Mouse (Mus musculus) adrenal gland, adult 18-20 months (tissue): ENCODE measurements around the gene AU021092. TPM values are rescaled to one million over a fixed set of nuclear protein-coding genes. Genes with fewer than 3 reads are reported as not detected.

Experiments
- DNase-seq, 2 experiments: peaks; one replicate each; pipeline ENCODE4 v3.0.0; 2021 to 2022; ENCODE audit warnings: low spot score in 2 of 2
- total RNA-seq, 2 experiments: library from RNA; stranded (reverse); gene quantifications; 1 replicate in 1 of 2; 2 replicates in 1 of 2; pipeline ENCODE4 v1.2.3; 2021

AU021092 gene
- total RNA-seq, 2 experiments from 2014 or later: 21.1 to 28.6 TPM

DNA sequence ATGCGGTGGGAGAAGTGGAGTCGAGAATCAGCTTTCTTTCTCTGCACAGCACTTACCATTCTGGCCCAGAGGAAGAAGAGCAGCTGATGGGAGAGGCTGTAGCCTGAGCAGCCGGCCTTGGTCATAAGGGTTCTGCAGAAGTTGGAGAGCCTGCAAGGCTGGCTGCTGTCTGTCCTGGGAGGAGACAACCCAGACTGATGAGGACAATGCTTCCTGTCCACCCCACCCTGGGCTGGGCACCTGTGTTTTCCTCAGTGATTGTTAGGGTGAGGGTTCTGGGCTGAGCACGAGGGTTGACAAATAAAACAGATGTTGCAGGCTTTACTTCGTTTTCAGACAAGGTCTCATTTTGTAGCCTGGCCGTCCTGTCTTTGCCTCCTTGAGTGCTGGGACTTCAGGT lies 5.4 kb downstream of the AU021092 start:
- DNase-seq: no peak

DNA sequence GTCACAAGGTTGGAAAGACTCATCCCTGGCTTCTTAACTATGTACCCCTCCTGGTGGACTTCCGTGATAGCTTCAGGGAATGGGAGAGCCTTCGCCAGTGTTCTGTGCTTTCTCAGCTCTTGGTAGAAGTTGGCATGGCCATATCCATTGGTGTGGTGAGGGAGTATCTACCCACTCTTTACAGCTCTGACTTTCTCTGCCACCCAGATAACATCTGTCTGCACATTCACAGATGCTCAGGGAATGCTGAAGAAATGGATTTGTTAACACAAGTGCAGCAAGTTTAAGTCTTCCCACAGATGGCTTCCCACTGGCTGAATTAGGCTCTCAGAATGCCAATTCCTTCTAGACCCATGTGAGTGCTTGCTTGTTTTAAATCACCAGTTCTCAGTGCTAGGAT lies 8.0 kb downstream of the AU021092 start:
- DNase-seq: no peak

DNA sequence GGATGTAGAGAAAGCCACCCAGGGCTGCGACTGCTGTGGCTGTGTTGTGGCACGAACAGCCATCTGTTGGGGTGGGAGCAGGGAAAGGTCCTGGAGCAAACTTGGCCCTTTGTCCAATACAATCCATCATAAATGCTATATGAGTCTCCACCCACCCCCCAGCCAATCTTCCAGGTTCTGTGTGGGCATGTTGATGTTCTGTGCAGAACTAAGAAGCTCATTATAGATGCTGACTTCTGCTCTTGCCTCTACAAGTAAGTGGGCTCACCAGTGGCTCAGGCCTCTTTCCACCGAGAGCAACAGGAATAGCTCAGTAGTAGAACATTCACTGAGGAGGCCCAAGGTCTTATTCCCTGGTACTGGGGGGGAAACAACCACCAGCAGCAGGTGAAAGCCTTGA lies 9.9 kb downstream of the AU021092 start:
- no peak for DNase-seq

DNA sequence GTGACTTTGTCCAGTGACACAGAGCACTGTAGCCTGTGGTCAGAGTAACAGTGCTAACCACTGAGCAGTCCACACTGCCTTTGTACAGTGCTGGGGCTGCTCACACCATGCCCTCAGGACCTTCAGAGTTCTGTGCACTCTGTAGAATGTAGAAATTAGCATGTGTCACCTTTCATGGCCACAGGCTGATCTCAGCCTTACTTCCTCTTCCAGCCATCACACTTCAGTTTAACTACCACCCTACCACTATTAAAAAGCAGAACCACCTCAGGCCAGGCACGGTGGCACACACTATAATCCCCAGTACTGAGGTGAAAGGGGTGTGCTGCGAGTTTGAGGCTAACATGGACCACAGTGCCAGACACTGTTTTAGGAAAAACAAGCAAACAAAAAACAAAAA lies 11.7 kb downstream of the AU021092 start:
- DNase-seq: no peak

DNA sequence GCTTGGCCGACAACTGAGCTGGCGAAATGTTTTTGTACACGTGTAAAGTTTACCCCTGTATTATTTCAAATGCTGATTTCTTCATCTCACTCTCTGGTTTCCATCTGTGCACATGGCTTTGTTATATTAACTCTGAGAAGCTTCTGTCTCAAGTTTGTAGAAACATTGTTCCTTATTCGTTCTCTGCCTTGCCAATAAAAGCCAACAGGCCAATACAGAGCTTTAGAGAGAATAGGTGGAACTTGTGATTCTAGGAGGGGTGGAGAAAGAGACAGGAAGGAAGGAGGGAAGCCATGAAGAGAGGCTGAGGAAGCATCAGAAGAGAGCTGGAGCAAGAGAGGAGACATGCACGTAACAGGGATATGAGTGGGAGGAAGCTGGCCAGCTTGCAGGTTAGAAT lies 16.0 kb downstream of the AU021092 start:
- no peak for DNase-seq

DNA sequence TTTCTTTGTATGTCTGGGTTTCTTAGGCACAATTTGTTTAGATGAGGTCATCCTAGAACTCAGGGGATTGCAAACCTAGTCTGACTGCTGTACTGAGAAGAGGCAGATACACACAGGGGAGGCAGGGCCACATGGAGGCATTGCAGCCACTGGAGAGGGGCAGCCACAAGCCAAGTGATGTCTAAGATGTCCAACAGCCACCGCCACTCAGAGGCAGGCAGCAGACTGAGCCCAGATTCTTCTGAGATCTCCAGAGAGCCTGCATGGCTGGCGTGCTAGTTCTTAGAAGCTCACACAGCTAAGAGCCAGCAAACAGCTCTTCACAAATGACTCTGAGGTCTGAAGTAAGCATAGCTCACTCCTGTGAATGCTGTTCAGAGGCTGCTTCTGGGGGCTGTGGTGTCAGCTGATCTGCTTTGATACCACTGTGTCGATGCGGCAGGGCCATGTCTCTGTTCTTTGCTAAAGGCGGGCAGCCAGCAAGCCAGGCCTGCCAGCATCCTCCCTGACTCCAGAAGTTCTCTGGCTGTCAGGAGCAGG lies 16.6 kb downstream of the AU021092 start:
- no peak for DNase-seq

DNA sequence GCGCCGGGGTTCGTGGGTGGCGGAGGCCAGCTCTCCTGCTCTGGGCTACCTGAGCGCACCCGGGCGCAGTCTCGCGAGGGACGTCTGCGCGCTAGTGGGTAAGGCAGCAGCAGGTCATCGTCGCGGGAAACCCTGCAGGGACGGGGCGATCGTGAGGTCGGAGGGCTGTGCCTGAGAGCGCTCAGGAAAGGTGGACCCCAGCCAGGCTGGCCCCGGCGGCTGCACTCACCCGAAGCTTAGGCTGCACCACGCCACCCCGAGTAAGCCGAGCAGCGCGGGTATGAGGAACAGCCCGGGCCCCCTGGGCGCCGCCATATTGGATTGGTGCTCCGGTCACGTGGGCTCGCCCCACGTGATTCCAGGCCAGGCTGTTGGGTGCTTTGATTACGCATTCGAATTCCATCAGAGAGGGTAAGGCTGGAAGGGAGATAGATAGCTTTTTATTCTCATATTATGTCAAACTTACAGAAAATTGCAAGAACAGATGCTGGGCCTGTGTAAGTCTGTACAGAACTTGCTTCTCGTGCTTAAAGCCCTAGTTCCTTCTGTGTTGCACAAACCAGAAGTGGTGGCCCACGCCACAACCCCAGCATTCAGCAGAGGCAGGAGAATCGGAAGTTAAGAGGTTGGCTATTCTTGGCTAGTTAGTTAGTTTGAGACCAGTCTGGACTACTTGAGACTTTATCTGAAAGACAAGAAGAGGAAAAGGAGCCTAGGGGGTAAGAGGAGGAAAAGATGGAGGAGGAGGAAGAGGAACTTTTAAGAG lies 18.2 kb downstream of the AU021092 start, which contains the start of gene Nagpa:
TSS of gene Nagpa (minus strand) at position 345 of the 766 bp plus-strand sequence.
- peak; percentile 72 to 76 for DNase-seq

DNA sequence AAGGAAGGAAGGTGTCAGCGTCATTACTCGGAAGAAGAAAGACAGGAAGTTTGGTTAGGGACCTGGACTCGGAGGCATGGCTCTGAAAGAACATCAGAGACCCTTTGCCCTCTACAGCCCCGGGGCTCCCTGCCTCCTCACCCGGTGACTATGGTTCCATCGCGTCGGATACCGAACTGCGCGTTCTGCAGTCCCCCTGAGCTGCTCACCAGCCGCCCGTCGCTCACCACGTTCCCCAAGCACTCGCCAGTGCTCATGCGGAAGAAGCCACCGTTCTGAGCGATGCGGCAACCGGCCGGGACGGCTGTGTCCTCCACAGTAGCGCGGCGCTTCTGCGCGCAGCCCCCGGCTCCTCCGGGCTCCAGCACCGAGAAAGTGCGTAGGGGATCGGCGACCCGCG lies 18.9 kb downstream of the AU021092 start:
- DNase-seq: peak in 1 of 2 experiments; percentile 39

DNA sequence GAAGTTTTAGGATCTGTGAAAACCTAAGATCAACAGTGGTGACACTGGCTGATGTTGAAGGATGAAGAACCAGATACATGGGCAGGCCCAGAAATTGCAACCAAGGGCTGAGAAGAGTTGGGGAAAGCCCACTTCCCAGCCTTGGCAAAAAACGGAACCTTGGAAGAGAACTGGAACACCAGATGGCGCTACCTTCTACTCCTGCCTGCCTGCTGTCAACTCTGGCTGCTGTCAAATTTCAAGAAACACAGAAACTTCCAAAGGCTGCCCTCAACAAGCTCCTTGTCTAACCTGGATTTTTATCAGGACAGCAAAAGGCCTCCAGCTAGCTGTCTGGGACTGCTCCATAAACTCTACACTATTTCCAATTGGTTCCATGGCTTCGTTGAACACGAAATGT lies 19.4 kb downstream of the AU021092 start:
- peak in 1 of 2 experiments; percentile 45 for DNase-seq

DNA sequence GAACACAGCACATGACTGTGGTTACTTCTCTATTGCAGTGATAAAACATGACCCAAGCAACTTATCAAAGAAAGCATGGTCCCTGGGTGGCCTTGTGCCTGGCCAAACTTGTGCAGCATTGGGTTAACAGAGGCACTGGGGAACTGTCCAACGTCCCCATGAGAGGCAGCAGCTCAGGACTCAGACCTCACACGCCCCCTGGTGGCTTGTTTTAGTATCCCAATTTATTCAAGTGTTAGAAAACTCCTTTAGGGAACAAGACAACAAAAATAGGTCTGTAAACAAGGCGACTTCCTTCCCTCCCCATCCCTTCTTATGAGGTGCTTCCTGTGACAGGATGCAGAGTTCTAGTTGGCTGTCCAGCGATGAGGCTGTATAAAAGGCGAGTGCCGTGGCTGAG lies 27.0 kb downstream of the AU021092 start:
- DNase-seq: peak; percentile 65 to 74

DNA sequence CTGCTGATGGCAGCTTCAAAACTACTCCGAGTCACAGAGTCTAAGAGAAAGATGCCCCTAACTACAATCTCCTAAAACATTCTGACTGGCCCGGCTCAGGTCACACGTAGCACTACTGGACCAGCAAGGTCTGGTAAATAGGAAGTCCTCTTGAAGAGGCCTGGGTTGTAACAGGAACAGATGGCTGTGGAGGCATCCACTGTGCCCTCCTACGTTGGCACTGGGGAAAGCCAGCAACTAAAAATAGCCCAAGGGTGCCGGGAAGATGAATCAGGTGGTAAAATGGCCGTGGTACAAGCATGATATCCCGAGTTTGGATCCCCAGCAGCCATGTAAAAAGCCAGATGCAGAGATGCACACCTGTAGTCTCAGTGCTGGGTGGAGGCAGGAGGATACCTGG lies 35.9 kb downstream of the AU021092 start:
- DNase-seq: peak in 1 of 2 experiments; percentile 10

DNA sequence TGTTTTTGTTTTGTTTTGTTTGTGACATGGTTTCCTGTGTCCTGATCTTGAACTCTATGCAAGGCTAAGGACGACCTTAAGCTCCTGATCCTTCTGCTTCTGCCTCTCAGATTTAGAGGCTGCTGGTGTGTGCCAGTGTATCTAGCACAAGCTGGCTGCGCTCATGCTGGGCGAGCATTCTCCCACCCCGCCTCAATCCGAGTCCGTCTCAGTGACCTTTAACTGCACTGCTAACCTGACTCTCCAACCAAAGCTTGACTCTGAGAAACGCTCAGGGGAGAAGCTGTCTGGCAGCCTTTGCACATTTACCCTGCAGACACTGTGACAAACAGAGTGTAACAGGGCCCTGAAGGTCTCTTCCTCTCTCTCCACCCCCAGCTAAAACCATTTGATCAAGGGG lies 36.4 kb downstream of the AU021092 start:
- peak in 1 of 2 experiments; percentile 25 for DNase-seq

DNA sequence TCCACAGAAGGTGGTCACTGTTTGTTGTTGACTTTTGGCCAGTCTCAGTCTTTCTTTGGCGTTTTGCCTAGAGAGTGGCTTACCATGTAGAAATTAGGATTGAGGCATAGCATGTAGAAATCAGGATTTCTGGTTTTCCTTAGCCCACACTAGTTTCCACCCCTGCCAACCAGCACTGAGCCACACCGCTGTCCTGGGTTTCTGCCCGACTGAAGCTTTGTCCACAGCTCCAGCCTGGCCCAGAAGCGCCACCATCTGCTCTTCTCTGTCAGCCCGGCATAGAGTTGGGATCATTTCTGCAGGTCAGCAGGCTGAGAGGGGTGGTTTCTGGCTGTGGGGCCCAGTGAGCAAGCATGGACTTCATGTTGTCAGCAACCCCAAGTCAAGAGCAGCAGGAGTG lies 37.1 kb downstream of the AU021092 start:
- no peak for DNase-seq

DNA sequence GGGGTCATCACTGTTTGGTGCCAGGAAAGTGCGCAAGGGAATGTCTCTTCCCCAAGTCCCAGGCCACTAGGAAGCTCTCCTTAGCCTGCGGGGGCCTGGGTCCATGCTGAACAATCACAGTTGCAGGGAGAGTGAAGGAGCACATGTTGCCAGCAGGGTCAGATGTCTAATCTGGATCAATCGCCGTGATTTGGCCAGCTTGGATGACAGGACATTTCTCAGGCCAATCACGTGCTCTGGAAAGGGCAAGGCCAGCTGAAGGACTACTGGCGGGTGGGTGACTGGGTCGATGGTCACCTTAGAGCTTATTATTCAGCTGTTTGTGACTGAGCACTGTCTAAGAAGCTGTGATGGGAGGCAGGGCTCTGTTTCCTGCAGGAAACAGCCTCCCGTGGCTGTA lies 38.0 kb downstream of the AU021092 start:
- DNase-seq: peak in 1 of 2 experiments; percentile 54

DNA sequence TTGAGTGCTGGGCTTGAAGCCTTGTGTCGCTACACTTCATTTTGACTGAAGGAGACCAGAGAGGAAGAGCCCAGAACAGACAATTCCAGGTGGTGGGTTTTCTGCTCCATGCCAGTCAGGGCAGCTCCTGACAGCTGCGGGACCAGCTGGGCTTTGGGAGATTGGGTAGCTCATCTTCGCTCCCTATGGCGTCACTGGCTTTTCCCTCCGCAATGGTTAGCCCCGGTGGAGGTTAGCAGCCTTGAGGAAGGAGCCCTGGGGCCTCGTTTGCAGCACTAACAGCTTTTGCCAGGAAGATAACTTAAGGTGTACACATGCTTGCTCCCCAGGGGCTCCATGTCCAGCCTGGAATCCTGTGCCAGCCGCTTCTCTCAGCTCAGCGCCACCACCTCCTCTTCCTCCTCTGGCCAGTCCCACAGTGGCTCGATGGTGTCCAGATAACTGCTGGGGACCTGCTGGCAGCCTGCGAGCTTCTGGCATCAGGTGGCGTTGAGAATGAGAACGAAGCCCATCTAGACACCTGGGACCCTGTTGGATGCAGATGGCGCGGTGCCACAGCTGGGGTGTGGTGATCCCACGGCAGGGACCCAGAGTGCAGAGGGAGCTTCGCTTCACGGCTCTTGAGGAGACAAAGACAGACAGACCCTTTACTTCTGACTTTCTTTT lies 38.7 kb downstream of the AU021092 start:
- DNase-seq: peak in 1 of 2 experiments; percentile 17

DNA sequence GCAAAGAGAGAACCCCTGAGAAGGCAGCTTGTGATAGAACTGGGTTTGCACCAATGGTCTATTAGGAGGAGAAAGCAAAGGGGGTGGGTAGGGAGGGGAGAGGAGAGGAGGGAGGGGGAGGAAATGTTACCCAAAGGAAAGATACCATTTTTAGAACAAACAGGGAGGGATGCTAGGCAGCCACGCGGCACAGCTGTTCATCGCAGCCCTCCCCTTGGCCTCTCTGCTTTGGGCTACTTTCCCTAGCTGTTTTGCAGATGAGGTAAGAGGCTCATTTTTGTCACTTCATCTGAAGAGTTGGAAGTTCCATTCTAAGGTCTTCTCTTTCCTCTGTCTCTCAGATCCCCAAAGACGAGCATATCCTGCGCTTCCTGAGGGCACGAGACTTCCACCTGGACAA lies 49.5 kb downstream of the AU021092 start:
- no peak for DNase-seq

DNA sequence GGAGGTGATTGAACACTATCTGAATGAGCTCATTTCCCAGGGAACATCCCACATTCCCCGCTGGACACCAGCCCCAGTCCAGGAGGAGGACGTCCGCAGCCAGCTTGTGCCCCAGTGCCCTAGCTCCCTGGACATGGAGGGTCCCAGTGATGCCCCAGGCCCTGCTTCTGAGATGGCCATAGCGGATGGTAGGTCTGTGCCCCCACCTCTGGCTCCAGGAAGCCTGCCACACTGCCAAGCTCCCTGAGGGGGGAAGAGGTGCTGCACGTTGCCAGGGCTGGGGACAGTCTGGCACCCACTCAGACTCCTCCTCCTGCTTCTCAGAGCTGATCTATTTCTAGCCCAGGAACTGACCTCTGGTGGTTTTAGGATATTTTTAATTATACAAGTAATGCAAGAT lies 53.3 kb downstream of the AU021092 start:
- no peak for DNase-seq

DNA sequence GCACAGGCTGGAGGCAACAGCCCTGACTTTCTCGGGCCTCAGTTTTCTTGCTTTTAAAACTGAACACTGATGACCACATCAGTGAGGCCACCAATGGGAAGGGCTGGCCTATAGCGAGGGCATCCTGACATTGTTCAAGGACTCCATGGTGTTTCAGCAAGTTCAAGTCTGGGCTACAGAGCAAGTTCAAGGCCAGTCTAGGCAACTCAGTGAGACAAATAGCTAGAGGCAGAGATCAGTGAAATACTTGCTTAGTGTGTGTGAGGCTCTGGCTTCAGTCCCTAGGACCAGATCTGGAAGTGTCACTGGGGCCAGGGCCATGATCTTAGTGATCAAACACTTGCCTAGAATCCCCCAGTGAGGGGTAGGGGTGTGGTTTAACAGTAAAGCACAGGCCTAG lies 54.1 kb downstream of the AU021092 start:
- no peak for DNase-seq

DNA sequence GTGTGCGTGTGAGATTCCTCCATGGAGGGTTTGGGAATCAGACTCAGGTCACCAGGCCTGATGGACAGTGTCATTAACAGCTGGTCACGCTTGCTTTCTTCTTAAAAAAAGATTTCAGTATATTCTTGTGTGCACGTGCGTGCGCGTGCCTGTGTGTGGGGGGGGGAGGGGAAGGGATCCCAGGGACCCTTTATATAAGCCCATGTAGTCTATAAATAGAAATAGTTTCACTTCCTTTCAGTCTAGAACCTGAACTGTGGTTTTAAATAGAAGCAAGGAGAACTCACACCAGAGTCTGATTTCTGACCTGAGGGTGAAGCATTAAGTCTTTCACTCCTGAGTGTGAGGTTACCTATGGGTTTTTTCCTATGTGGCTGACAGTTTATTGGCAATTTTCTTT lies 57.8 kb downstream of the AU021092 start:
- no peak for DNase-seq
